Mouse (Mus musculus) thymus, adult 18-20 months (tissue): Measurements from ENCODE around the gene Tsc22d3.
"Not testable (repeated sequence)": the region's sequence is repeated elsewhere in the genome, so short reads cannot be mapped to it uniquely, and the experiment has no call there.

ENCODE experiments used
- DNase-seq, 2 experiments: peaks; one replicate each; pipeline ENCODE4 v3.0.0; 2022; ENCODE audit warnings: mixed read lengths in 2 of 2

Tsc22d3 gene

DNA sequence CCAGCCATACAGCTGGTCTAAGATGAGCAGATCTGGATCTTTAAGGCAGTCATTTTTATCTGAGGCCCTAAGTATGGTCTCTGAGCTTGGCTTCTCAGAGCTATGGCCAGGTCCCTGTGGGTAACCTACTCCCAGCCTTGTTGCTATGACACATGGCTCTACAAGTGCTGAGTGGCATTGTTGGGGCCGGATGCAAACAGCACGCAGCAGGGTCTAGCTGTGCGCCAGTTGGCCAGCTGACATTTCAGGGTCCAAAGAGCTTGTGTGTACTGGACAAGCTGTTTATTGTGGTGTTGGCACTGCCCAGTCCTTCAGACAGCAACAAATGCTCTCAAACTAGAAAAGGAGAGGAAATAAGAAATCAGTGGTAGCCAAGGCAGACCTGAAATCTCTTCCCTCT is 35.2 kb downstream of the Tsc22d3 start:
- DNase-seq = no peak

- no peak for DNase-seq
Measured at GRCm38 (mm10) chrX:140564777-140565176, 35.7 kb downstream of the Tsc22d3 start.

DNA sequence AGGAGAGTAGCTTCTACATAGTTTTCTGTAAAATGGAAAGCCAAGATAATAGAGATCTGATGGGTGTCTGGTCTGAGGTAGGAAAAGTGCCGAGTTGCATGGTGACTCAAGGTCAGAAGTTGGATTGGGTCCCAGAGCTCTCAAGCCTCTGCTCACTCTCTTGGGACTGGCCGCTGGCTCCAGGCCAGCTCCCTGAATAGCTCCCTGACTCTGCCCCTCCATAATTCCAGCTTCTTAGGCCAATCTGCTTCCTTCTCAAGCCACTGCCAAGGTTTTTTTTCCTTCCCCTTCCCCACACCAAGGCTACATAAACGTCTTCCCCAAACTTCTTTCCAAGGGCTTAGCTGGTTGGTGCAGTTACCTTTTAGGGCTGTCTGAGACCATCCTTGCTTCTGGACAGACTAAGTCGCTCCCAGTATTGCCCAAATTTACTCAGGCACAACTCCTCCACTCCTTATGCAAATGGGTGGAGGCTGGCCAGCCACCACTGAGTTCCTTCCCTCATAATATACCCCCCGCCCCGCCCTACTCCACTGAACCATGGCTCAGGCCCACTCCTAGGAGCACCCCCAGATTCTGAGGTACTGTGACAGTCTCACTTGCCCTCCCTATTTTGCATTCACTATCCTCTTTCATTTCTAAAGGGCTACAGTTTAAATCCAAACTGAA is 42.1 kb downstream of the Tsc22d3 start:
- no peak for DNase-seq

- no peak for DNase-seq
Measured at GRCm38 (mm10) chrX:140555965-140556364, 44.5 kb downstream of the Tsc22d3 start.

GRCm38 (mm10) chrX:140555423-140555822 is 45.0 kb downstream of the Tsc22d3 start:
- no peak for DNase-seq

- no peak for DNase-seq
Measured at GRCm38 (mm10) chrX:140547660-140548419, 52.6 kb downstream of the Tsc22d3 start.

GRCm38 (mm10) chrX:140544737-140545136 is 55.7 kb downstream of the Tsc22d3 start:
- DNase-seq = peak in 1 of 2 experiments; percentile 38

DNA sequence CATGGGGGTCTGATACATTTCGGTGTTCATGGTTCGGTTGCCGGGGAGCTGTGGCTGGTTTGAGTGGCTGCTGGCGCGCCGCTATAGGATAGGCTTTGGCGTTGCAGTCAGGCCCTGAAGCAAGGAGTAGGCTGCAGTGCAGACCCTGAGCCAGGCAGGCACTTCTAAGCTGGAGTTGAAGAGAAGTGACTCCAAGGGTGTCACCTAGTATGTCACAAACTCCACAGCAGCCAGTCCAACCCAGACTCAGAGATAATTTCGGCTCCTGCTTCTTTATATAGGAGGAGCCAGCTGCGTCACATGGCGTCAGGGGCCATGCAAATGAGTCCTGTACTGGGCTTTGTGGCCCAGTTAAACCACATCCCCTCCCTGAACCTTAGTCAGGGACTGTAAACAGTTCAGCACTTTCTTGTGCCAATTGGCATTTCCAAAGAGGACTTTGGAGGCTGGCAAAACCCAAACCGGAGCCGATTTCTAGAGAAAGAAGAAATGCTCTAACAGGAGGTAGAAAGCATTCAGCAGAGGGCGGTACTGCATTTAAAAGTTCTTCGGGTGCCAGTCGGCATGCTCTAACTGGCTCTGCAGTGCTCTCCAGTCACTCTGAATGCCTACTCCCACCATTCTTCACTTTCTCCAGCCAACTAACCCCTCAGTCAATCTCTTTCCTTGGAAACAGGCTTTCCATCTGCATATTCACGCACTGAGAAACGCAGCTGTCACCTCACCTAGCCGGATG is 57.4 kb downstream of the Tsc22d3 start:
- peak; percentile 72 to 88 for DNase-seq

GRCm38 (mm10) chrX:140542474-140542845 is 58.0 kb downstream of the Tsc22d3 start:
- peak; percentile 26 to 29 for DNase-seq

- peak in 1 of 2 experiments; percentile 36 for DNase-seq
Measured at GRCm38 (mm10) chrX:140541711-140542473, 58.6 kb downstream of the Tsc22d3 start.

- peak; percentile 39 to 57 for DNase-seq
Measured at GRCm38 (mm10) chrX:140540500-140541114, 59.9 kb downstream of the Tsc22d3 start.

GRCm38 (mm10) chrX:140539831-140540230 is 60.6 kb downstream of the Tsc22d3 start:
- not testable (repeated sequence) for DNase-seq

- DNase-seq = no peak
Measured at GRCm38 (mm10) chrX:140539111-140539680, 61.3 kb downstream of the Tsc22d3 start.

DNA sequence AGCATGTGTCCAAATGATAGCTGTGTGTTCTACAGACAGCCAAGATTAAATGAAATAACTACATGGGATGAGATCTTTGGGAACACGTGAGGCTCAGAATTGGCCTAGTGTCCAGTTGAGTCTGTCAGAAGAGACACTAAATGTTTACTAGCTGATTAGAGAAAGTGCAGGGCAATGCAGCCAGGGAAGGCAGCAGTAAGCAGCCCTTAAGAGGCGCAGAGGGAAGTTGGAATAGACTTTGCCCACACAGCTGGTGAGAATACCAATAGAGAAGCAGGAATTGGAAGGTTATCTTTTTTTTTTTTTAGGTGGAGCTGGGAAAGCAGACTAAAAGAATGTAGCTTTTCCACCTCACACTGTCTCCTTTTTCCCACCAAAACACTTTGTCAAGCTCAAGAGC is 61.8 kb downstream of the Tsc22d3 start:
- no peak for DNase-seq

DNA sequence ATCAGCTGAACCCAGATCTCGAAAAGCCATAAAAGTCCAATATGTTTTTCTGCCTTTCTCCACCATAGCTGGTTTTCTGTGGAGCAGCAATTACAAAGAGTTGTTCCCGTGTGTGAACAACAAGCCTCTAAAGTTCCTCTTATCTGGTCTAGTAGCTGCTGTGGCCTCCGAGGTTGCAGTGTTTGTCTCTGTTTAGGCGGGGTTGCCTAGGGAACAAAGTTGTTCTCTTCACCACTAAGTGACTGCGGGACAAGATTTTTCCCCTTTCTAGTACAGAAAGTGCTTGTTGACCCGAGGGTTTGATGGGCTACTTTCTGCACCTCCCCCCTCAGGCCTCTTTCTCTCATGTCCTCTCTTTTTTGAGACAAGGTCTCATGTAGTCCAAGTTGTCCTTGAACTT is 62.8 kb downstream of the Tsc22d3 start:
- peak in 1 of 2 experiments; percentile 47 for DNase-seq

DNA sequence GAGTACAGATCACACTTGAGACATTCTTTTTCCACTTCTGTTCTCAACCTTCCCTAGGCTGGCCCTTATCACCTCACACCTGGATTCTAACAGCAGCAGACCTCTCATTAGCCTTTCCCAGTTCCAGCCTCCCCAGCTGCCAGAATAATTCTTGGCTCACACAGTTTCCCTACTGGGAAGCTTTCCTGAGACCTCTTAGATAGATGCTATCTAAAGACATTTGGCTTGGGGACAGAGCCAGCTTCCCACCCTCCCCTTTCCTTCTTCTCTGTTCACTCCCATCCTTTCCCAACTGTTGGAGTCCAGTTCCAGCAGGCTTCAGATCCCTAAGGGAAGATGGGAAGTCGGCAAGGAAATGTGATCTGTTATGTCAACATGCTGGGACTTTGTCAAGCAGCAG is 65.0 kb downstream of the Tsc22d3 start:
- DNase-seq = no peak

DNA sequence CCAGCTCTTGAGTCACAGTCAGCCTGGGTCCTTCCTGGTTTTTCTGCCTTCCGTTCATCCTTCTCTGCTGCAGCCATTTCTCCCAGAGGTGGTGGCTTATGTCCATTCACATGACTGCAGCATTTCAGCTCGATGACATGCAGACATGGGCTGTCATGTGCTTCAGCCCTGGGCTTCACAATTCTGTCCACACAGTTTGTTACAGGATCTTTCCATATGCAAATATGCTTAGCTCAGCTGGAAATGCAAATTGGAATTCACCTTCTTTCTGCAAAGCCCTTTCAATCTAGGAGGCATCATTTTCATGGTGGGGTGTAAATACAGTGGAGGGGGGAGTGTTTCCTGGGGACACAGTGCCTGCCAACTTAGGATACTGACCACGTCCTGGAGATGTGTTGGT is 66.2 kb downstream of the Tsc22d3 start:
- no peak for DNase-seq

GRCm38 (mm10) chrX:140532325-140532724 is 68.1 kb downstream of the Tsc22d3 start:
- DNase-seq = no peak

DNA sequence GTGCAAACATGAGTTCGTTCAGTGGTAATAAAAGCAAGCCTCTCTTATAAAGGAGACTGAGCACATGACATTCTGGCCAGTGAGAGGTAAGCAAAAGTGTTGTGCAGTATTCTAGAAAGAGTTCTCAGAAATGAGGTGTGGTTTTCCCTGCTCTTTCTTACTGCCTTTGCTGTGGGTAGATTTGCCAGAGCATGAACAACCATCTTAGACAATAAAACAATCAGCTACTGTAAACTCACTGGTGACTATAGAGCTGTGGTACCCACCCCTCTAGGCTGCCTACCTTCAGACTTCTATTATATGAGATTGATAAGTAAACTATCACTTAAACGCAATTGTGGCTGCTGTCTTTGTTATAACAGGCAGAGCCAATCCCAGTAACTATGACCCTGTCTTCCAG is 69.1 kb downstream of the Tsc22d3 start:
- DNase-seq = no peak

DNA sequence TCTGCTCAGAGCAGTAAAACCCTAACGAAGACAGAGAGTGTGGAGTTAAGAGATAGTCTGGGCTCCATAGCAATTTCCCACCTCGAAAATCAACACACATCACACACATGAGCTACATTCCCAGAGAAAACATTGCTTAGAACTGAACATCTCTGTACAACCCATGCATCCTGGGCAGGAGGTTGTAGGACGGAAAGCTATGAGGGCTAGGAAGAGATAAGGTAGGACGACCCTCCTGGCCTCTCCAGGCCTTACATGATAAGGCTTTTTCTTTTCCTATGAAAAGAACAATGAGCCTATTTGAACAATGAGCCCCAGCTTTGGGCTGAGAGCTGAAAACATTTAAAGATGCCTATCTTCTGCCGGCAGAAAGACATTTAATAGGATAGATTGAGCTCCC is 69.8 kb downstream of the Tsc22d3 start:
- DNase-seq = no peak

DNA sequence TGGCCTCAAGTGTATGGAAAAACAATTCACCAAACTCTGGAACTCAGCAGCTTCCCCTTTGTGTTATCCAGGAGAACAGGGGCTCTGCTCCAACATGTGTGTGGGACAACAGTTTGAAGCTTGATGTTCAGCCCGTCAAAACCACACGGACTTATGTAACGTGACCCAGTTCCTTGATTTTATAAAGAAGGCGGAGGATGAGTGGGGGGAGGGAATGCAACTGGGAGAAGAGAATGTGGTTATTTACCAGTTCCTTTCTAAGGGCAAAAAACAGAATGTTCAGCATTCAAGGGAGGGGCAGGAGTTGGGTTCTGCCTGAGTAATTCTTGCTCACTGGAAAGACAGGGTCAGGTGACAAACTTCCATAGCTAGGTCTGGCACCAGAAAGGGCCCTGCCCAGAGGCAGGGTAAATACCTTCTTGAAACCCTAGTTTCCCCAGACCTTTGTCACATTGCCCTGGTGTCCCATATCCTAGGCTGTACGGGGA is 71.3 kb downstream of the Tsc22d3 start:
- no peak for DNase-seq

- no peak for DNase-seq
Measured at GRCm38 (mm10) chrX:140527231-140527630, 73.2 kb downstream of the Tsc22d3 start.
